Mouse (Mus musculus) ES-Bruce4 (cell line): ENCODE data around the gene Ccl2.

Experiments used
- CTCF ChIP-seq: IDR thresholded peaks from one replicate; pipeline ENCODE4 v1.8.1; 2011; ENCODE audit warnings: low read depth, low read length
- POLR2A ChIP-seq: IDR thresholded peaks from one replicate; pipeline ENCODE4 v1.8.1; 2011; ENCODE audit warnings: low read length; ENCODE audit not compliant: insufficient read depth

DNA sequence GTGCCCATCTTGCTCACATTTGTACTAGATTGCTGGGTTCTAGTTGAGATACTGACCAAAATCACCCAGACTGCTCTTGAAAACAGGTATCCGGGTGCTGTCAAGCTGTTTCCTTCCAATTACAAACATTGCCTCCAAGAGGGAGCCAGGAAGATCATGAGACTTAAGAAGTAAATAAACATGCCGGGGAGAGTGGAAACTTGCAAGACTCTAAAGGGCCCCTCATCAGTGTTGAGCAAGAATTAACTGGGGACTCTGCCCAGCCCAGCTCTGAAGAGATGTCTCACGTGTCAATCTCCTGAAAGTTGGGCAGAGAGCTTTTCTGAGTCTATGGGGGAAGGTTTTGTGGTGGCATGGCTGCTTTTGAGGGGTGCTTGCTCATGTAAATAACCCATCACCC is 41.7 kb downstream of the Ccl2 start:
- TF ChIP-seq CTCF: no peak
- TF ChIP-seq POLR2A: no peak
